ENCODE assay signal across 8 mouse cellular contexts in the genomic region with DNA sequence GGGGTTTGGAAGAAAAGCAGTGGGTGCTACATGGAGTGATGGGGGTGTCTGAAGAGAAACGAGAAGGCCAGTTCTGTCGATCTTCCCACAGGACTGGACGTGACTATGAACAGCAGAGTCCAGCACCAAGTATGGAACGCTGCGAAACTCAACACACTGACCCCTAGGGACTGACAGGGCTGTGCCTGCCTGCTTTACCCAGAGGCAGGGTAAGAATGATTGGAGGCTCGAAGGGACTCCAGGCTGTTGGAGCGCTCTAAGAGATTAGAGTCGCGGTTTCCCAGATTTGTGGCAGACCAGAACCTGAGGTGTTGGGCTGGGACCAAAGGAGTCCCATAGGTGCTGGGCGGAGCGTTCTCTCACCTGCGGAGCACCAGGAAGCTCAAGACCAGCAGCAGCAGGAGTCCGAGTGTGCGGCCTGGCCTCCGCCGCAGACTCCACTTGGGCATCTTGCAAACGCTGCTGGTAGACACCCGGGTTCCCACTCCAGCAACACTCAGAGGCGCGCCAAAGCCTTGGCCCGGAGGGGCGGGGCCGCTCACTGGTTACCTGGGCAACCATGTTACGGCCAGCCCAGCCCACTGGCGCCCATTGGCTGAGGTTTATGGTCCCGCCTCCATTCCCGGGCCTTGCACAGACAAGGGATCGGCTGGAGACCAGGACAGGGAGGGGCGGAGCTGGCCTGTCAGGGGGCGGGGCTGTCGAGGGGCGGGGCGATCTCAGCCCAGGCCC. TPM values are rescaled to one million over a fixed set of nuclear protein-coding genes. Genes with fewer than 3 reads are reported as not detected.
DNase-seq lines count a peak whose midpoint lies in the region; ATAC-seq and TF ChIP-seq lines count a peak whose summit lies in the region.

A gene (minus strand): TSS at position 534 of the 732 bp plus-strand sequence.

- H3K9me3 ChIP-seq in hindbrain, postnatal 0 days (ENCODE audit: low read length), result no peaks in the 10 kb centered on the region

- peak; percentile 100 for ATAC-seq in hindbrain, postnatal 0 days

- under 1% methylated on average over 33 of the region's 33 CpGs for WGBS in hindbrain, postnatal 0 days

- H3K9ac ChIP-seq in hindbrain, postnatal 0 days (replicated peaks; ENCODE audit: low read length), result peak within 1 kb of the TSS; percentile 49

- H3K4me1 ChIP-seq in hindbrain, postnatal 0 days (ENCODE audit: insufficient read depth, low read length), result peaks cover 7% of the 10 kb centered on the region; the same call in 1 of the 2 replicates

- H3K4me3 ChIP-seq in hindbrain, postnatal 0 days (ENCODE audit: low read length), result peak within 1 kb of the TSS; percentile 55

- peak; percentile 41 for TF ChIP-seq CTCF in hindbrain, postnatal 0 days (IDR thresholded peaks at IDR 0.05; ENCODE audit: low read depth)

- intact Hi-C loops in gastrocnemius, postnatal 14 days (cut with DNase I; ENCODE audit: low total_unique reads), result no loop called here

- peak within 1 kb of the TSS; percentile 60 for H3K27ac ChIP-seq in hindbrain, postnatal 0 days

- DNase-seq in adrenal gland, postnatal 25 days, result peak; percentile 92
- peak; percentile 87 for DNase-seq in embryo, embryonic 11.5 days (ENCODE audit: low read depth, low spot score)
- DNase-seq in gastrocnemius, postnatal 14 days, result peak; percentile 86
- DNase-seq in hindbrain, postnatal 0 days (ENCODE audit: low spot score), result peak; percentile 97
- DNase-seq in left cerebral cortex, adult 18-20 months (ENCODE audit: low spot score in 2 of 2), result peak; percentile 73 to 78
- peak; percentile 96 for DNase-seq in lung, postnatal 25 days (ENCODE audit: low spot score)
- peak; percentile 87 for DNase-seq in retina, postnatal 7 days (ENCODE audit: low read depth, low spot score)
- peak; percentile 87 for DNase-seq in urinary bladder, postnatal 10 days (ENCODE audit: low spot score)

- no peaks in the 10 kb centered on the region for H3K27me3 ChIP-seq in hindbrain, postnatal 0 days (ENCODE audit: insufficient read depth, low read length)

- H3K36me3 ChIP-seq in hindbrain, postnatal 0 days (ENCODE audit: insufficient read depth, low read length), result no peaks in the 10 kb centered on the region

- peak within 1 kb of the TSS; percentile 85 for H3K4me2 ChIP-seq in hindbrain, postnatal 0 days (ENCODE audit: low read depth, low read length)

RNA-seq across cellular contexts. Expression of the gene that starts here (rescaled TPM):
- 3.7 and 4.0 TPM in 2 replicates for total RNA-seq in adrenal gland, postnatal 25 days (2021)
- total RNA-seq in gastrocnemius, postnatal 14 days (2021), result 10 to 100 TPM in 1 of 2 experiments, 1 to 10 TPM in 1; 1.7 to 12.3 TPM
- total RNA-seq in hindbrain, postnatal 0 days (2014; rRNA removed), result 1.9 and 7.4 TPM in 2 replicates
- polyA plus RNA-seq in hindbrain, postnatal 0 days (2015; fragmentation: Nextera tagmentation; extraction: Ambion mirVana), result 2.6 and 3.1 TPM in 2 replicates
- total RNA-seq in left cerebral cortex, adult 18-20 months (2021), result under 1 TPM; 0.12 to 0.23 TPM

Comparison
In these comparisons a context has a peak if more than half of its experiments do, and no peak if none do; other contexts are left out.
1. Peak in every context shown above with its lines: DNase-seq, ATAC-seq, H3K4me3 ChIP-seq and H3K27ac ChIP-seq.
2. Peak in DNase-seq in left cerebral cortex, adult 18-20 months; RNA of the gene not detected or under 1 TPM.